Mouse (Mus musculus): ENCODE results near the gene Inca1.

The Inca1 gene

GRCm38 (mm10) chr11:70668335-70668770 is 31.6 kb downstream of the Inca1 start:
- POLR2A ChIA-PET, result interaction anchor here (0.5 to 20.9 kb wide), 121 partner anchors 8 to 1743 kb away, joined by 3 to 737 read pairs (median 5); partner anchors contain the start of genes Eno3 (in 4 of the 4), Inca1 (in 4 of the 4), Pfn1 (in 4 of the 4) and Rnf167 (in 4 of the 4)
- CTCF ChIA-PET, result interaction anchor here in 3 of 4 experiments (0.6 to 4.2 kb wide), 25 partner anchors 8 to 1078 kb away, joined by 3 to 40 read pairs (median 4); partner anchors contain the start of genes 0610010K14Rik (in 2 of the 3), Camta2 (in 2 of the 3), Rnf167 (in 2 of the 3) and Slc25a11 (in 2 of the 3)

GRCm38 (mm10) chr11:70667271-70668150 is 32.4 kb downstream of the Inca1 start:
- ChIA-PET POLR2A (interaction anchor here (0.5 to 20.9 kb wide), 50 partner anchors 8 to 1743 kb away, joined by 3 to 737 read pairs (median 10); partner anchors contain the start of genes Eno3 (in 4 of the 4), Inca1 (in 4 of the 4), Pfn1 (in 4 of the 4) and Rnf167 (in 4 of the 4)), CTCF (interaction anchor here in 3 of 4 experiments (0.8 to 4.2 kb wide), 6 partner anchors 14 to 59 kb away, joined by 3 to 40 read pairs (median 4); partner anchors contain the start of gene Camta2 (in 1 of the 3))

DNA sequence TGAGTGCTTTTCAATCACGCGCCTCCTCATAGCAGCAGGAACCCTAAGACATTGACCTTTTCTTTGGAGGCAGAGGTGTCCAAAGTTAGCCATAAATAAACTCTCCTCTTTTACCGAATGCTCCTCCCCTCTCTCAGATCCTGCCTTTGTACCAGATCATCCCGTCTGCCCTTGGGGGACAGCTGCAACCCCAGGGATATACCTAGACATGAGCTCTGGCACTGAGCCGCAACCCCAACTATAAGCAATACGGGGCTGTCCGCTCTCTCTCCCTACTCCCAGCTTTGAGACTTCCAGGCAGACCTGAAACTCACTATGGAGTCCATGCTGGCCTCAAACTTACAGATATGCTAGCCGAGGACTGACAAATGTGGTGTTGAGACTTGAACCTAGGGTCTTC is 33.3 kb downstream of the Inca1 start:
- ChIA-PET POLR2A (interaction anchor here (0.5 to 20.9 kb wide), 12 partner anchors 12 to 122 kb away, joined by 3 to 737 read pairs (median 40); partner anchors contain the start of genes Eno3 (in 4 of the 4), Pfn1 (in 4 of the 4), Rnf167 (in 3 of the 4) and Slc25a11 (in 3 of the 4)), CTCF (interaction anchor here in 1 of 4 experiments (2.3 kb wide), 1 partner anchor 31 kb away, joined by 6 read pairs; no protein-coding TSS in a partner anchor)

DNA sequence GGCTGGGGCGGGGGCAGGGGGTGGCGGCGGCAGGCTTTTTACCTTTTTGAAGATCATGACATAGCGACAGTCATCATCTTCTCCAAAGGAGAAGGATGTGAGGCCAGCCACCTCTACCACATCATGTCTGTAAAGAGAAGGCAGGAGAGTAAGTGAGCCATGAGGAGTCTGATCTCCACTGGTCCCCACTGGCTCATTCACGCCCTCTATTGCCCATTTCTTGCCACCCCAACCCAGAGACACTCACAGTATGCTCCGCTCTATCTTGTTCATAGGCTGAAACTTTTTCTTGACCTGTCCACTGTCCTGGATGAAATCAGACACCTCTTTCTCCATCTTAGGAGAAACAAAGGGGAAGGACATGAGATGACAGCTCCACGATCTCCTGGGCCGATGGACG is 35.2 kb downstream of the Inca1 start:
- POLR2A ChIA-PET, result interaction anchor here in 3 of 4 experiments (0.5 to 20.9 kb wide), 12 partner anchors 11 to 664 kb away, joined by 3 to 737 read pairs (median 4); partner anchors contain the start of genes Eno3 (in 3 of the 3), Pfn1 (in 3 of the 3), Rnf167 (in 3 of the 3) and Slc25a11 (in 3 of the 3)
- CTCF ChIA-PET, result interaction anchor here in 1 of 4 experiments (0.6 kb wide), 1 partner anchor 101 kb away, joined by 4 read pairs; no protein-coding TSS in a partner anchor

- POLR2A ChIA-PET, result interaction anchor here in 3 of 4 experiments (1.0 to 20.9 kb wide), 8 partner anchors 10 to 29 kb away, joined by 3 to 737 read pairs (median 78); partner anchors contain the start of genes Eno3 (in 3 of the 3), Pfn1 (in 3 of the 3), Rnf167 (in 3 of the 3) and Slc25a11 (in 3 of the 3)
- CTCF ChIA-PET, result interaction anchor here in 1 of 4 experiments (0.6 kb wide), 2 partner anchors 100 to 140 kb away, joined by 4 to 5 read pairs; no protein-coding TSS in a partner anchor
These were observed 36.0 kb downstream of the Inca1 start for GRCm38 (mm10) chr11:70663957-70664356.

- POLR2A ChIA-PET, result interaction anchor here in 3 of 4 experiments (1.0 to 23.0 kb wide), 10 partner anchors 2 to 36 kb away, joined by 3 to 737 read pairs (median 9); partner anchors contain the start of genes Eno3 (in 2 of the 3), Pfn1 (in 2 of the 3), Rnf167 (in 2 of the 3) and Slc25a11 (in 2 of the 3)
- CTCF ChIA-PET, result no interaction called here
These were observed 36.9 kb downstream of the Inca1 start for GRCm38 (mm10) chr11:70663101-70663500.

DNA sequence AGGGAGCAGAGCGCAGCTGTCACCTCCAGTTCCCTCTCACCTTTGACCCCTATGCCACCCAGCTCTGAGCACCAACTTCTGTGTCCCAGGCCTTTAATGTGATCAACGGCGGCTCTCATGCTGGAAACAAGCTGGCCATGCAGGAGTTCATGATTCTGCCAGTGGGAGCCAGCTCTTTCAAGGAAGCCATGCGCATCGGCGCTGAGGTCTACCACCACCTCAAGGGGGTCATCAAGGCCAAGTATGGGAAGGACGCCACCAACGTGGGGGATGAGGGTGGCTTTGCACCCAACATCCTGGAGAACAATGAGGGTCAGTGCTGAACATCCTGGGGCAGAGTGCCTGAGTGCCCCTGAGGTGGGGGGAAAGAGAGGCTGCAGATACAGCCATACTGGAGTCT is 39.4 kb downstream of the Inca1 start:
- ChIA-PET POLR2A (interaction anchor here (0.9 to 23.0 kb wide), 11 partner anchors 4 to 33 kb away, joined by 3 to 737 read pairs (median 10); partner anchors contain the start of genes Spag7 (in 3 of the 4), Camta2 (in 2 of the 4), Rnf167 (in 2 of the 4) and Slc25a11 (in 2 of the 4)), CTCF (interaction anchor here in 2 of 4 experiments (0.5 to 1.5 kb wide), 2 partner anchors 8 to 39 kb away, joined by 4 to 8 read pairs; partner anchors contain the start of gene Spag7 (in 1 of the 2))

DNA sequence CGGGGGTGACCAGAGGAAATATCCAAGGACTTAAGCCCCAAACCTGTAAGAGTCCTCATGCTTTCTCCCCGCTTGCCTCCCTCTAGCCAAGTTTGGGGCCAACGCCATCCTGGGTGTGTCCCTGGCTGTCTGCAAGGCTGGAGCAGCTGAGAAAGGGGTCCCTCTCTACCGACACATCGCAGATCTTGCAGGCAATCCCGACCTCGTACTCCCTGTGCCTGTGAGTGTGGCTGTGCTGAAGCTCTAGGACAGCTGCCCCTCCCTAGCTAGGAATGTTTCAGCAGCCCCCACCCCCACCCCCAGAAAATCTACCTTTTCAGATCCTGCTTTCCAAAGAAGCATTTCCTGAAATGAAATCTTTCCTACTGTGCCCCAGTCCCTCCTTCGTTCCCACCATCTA is 41.0 kb downstream of the Inca1 start:
- ChIA-PET POLR2A (interaction anchor here (0.5 to 23.0 kb wide), 25 partner anchors 6 to 437 kb away, joined by 3 to 737 read pairs (median 4); partner anchors contain the start of genes Rnf167 (in 4 of the 4), Slc25a11 (in 3 of the 4), Spag7 (in 3 of the 4) and Psmb6 (in 2 of the 4)), CTCF (interaction anchor here in 2 of 4 experiments (0.6 to 4.2 kb wide), 6 partner anchors 8 to 246 kb away, joined by 3 to 26 read pairs (median 4); partner anchors contain the start of gene Spag7 (in 2 of the 2))

- CTCF ChIA-PET, result interaction anchor here in 3 of 4 experiments (0.6 to 4.2 kb wide), 6 partner anchors 8 to 29 kb away, joined by 3 to 26 read pairs (median 7); partner anchors contain the start of gene Spag7 (in 2 of the 3)
- POLR2A ChIA-PET, result interaction anchor here (0.8 to 23.0 kb wide), 19 partner anchors 6 to 259 kb away, joined by 3 to 737 read pairs (median 4); partner anchors contain the start of genes Spag7 (in 3 of the 4), Rnf167 (in 2 of the 4), Slc25a11 (in 2 of the 4) and Eno3 (in 1 of the 4)
These were observed 41.4 kb downstream of the Inca1 start for GRCm38 (mm10) chr11:70658521-70658920.

DNA sequence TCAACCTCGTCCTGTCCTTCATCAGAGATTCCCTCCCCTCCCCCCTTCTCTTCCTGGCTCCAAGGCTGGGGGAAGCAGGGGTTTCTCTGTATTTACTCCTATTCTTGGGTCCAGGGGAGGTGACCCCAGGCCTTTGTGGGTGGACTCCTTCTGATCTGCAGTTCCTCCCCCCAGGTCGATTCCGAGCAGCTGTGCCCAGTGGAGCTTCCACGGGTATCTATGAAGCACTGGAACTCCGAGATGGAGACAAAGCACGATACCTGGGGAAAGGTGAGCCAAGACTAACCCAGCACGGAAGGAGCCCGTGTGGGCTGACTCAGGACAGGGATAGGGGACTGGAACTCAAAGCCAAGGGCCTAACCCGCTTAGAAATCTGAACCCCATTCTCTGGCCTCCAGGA is 42.0 kb downstream of the Inca1 start:
- ChIA-PET CTCF (interaction anchor here in 2 of 4 experiments (0.6 to 4.2 kb wide), 2 partner anchors 12 to 16 kb away, joined by 9 to 26 read pairs; partner anchors contain the start of gene Spag7 (in 1 of the 2)), POLR2A (interaction anchor here in 3 of 4 experiments (0.9 to 23.0 kb wide), 8 partner anchors 6 to 86 kb away, joined by 3 to 737 read pairs (median 117); partner anchors contain the start of genes Spag7 (in 3 of the 3), Rnf167 (in 2 of the 3), Slc25a11 (in 2 of the 3) and Eno3 (in 1 of the 3))

DNA sequence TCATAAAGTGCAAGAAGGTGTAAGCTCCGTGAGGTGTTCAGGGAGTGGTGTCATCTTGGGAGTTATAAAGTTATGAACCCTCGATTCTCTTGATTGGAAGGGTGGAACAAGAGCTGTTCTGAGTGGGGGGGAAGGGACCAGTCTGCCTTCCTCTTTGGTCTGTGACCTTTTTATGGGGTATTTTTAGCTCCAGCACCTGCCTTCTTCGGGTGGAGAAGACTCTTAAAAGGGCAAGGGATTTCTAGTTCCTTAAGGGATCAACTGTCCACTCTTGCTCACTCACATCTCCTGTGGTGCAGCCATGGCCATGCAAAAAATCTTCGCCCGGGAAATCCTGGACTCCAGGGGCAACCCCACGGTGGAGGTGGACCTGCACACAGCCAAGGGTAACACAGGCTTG is 42.4 kb downstream of the Inca1 start:
- POLR2A ChIA-PET, result interaction anchor here (0.9 to 23.0 kb wide), 9 partner anchors 6 to 86 kb away, joined by 3 to 737 read pairs (median 88); partner anchors contain the start of genes Spag7 (in 4 of the 4), Rnf167 (in 2 of the 4), Slc25a11 (in 2 of the 4) and Eno3 (in 1 of the 4)
- CTCF ChIA-PET, result interaction anchor here in 1 of 4 experiments (4.2 kb wide), 1 partner anchor 12 kb away, joined by 26 read pairs; the partner anchor contains the start of gene Spag7

DNA sequence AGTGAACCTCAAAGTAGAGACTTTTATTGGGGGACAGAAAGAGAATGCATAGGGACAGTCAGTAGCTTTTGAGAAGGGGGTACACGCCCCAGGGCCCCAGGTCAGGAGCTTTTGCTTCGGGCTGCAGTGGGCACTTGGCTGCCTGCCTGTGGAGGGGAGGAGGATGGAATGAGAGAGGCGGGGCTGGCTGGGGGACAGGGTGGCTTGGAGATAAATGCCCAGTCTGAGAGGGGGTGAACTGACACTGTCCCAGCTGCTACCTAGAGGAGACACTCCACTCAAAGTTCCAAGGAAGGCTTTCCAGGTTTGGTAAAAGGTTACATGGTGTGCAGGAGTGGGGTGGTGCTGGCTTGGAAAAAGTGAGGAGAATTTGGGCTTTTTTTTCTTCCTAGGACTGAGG is 43.0 kb downstream of the Inca1 start, which contains the start of gene Eno3:
Eno3 (plus strand) TSS at position 239 of the 400 bp plus-strand sequence.
- CTCF ChIA-PET, result interaction anchor here in 1 of 4 experiments (4.2 kb wide), 1 partner anchor 13 kb away, joined by 26 read pairs; the partner anchor contains the start of gene Spag7

GRCm38 (mm10) chr11:70656456-70656927 is 43.5 kb downstream of the Inca1 start:
- ChIA-PET CTCF (interaction anchor here in 3 of 4 experiments (0.6 to 4.2 kb wide), 4 partner anchors 9 to 31 kb away, joined by 3 to 26 read pairs (median 4); partner anchors contain the start of genes Rnf167 (in 1 of the 3), Slc25a11 (in 1 of the 3) and Spag7 (in 1 of the 3)), POLR2A (interaction anchor here (0.8 to 23.0 kb wide), 11 partner anchors 5 to 364 kb away, joined by 3 to 737 read pairs (median 34); partner anchors contain the start of genes Spag7 (in 4 of the 4), 4930544D05Rik (in 2 of the 4), Rnf167 (in 2 of the 4) and Slc25a11 (in 2 of the 4))

More for the DNA sequence above, 43.0 kb downstream of the Inca1 start, which contains the start of gene Eno3:
- POLR2A ChIA-PET, result interaction anchor here (1.2 to 23.0 kb wide), 10 partner anchors 5 to 42 kb away, joined by 3 to 737 read pairs (median 61); partner anchors contain the start of genes Spag7 (in 4 of the 4), Rnf167 (in 2 of the 4), Slc25a11 (in 2 of the 4) and 4930544D05Rik (in 1 of the 4)

GRCm38 (mm10) chr11:70655571-70656455 is 44.1 kb downstream of the Inca1 start:
- POLR2A ChIA-PET, result interaction anchor here (0.8 to 23.0 kb wide), 20 partner anchors 4 to 364 kb away, joined by 3 to 737 read pairs (median 4); partner anchors contain the start of genes Spag7 (in 4 of the 4), Rnf167 (in 3 of the 4), Slc25a11 (in 3 of the 4) and 4930544D05Rik (in 2 of the 4)
- CTCF ChIA-PET, result interaction anchor here in 3 of 4 experiments (0.6 to 4.2 kb wide), 5 partner anchors 9 to 31 kb away, joined by 3 to 26 read pairs (median 4); partner anchors contain the start of genes Rnf167 (in 1 of the 3), Slc25a11 (in 1 of the 3) and Spag7 (in 1 of the 3)

Data from embryonic stem cell, embryonic (primary cell).